Comparison of ENCODE assay signal across 9 mouse cellular contexts in genomic region chr2:166735469-166736001, GRCm38 (mm10). TPM values are rescaled to one million over a fixed set of nuclear protein-coding genes. Genes with fewer than 3 reads are reported as not detected.
DNase-seq lines count a peak whose midpoint lies in the region; ATAC-seq and TF ChIP-seq lines count a peak whose summit lies in the region.
"Had no signal": no experiment of that assay in that cellular context is flagged by ENCODE, and none has a peak within 500 bp of the region (broad histone marks: within the 10 kb centered on the region; RNA-seq: fewer than 3 reads in every experiment).

No protein-coding gene starts in this region.

- peaks cover 3% of the 10 kb centered on the region for H3K4me1 ChIP-seq in hindbrain, embryonic 14.5 days (replicated peaks; ENCODE audit: control insufficient read depth, insufficient read depth, low read length)
- H3K4me1 ChIP-seq in midbrain, embryonic 14.5 days (ENCODE audit: control insufficient read depth, insufficient read depth, low read length): peaks cover 3% of the 10 kb centered on the region
- no peaks in the 10 kb centered on the region for H3K4me1 ChIP-seq in kidney, adult 2 months (ENCODE audit: control insufficient read depth, insufficient read depth, low read length)

- peak overlapping the region; percentile 34; the same call in 1 of the 2 replicates for H3K27ac ChIP-seq in hindbrain, embryonic 14.5 days
- H3K27ac ChIP-seq in midbrain, embryonic 14.5 days (replicated peaks; ENCODE audit: low read depth, low read length): peak overlapping the region; percentile 68
- no peak overlapping the region for H3K27ac ChIP-seq in kidney, adult 2 months (ENCODE audit: insufficient read depth, low read depth, low read length)
- H3K27ac ChIP-seq: liver, embryonic 13.5 days had no signal

- H3K4me2 ChIP-seq in hindbrain, embryonic 14.5 days (replicated peaks): peak overlapping the region; percentile 22
- peak overlapping the region; percentile 38 for H3K4me2 ChIP-seq in midbrain, embryonic 14.5 days (ENCODE audit: low read length)
- H3K4me2 ChIP-seq: liver, embryonic 13.5 days had no signal

- TF ChIP-seq POLR2A in kidney, adult 2 months (IDR thresholded peaks at IDR 0.05; ENCODE audit: low read depth, low read length): no peak

- DNase-seq in NIH3T3 (ENCODE audit: low read depth): peak; percentile 66
- DNase-seq in embryo, embryonic 11 days: peak; percentile 75
- peak; percentile 37 for DNase-seq in hindbrain, embryonic 14.5 days (ENCODE audit: low spot score)
- peak; percentile 70 for DNase-seq in midbrain, embryonic 14.5 days
- DNase-seq in kidney, adult 2 months: no peak
- no peak for DNase-seq in layer of hippocampus, postnatal 25 days (ENCODE audit: extremely low spot score in 1 of 2, low spot score in 1 of 2)
- DNase-seq: cerebellum, adult 11 months; liver, embryonic 13.5 days had no signal

- ATAC-seq in hindbrain, embryonic 14.5 days (ENCODE audit: low FRiP score): no peak
- ATAC-seq in midbrain, embryonic 14.5 days (ENCODE audit: low FRiP score, low TSS enrichment): no peak
- no peak for ATAC-seq in inflammation-experienced regulatory T-cells, adult 6 months

- WGBS in hindbrain, embryonic 14.5 days: 40% methylated on average over 15 of the region's 15 CpGs
- WGBS in midbrain, embryonic 14.5 days: 18% methylated on average over 15 of the region's 15 CpGs
- WGBS in kidney, adult 2 months: 57% methylated on average over 15 of the region's 15 CpGs

- no peaks in the 10 kb centered on the region for H3K9me3 ChIP-seq in hindbrain, embryonic 14.5 days (ENCODE audit: control insufficient read depth, low read length)
- H3K9me3 ChIP-seq in midbrain, embryonic 14.5 days (ENCODE audit: control insufficient read depth, low read length): no peaks in the 10 kb centered on the region
- H3K9me3 ChIP-seq: liver, embryonic 13.5 days had no signal

- H3K4me3 ChIP-seq in hindbrain, embryonic 14.5 days (replicated peaks; ENCODE audit: low read length): no peak overlapping the region
- no peak overlapping the region for H3K4me3 ChIP-seq in midbrain, embryonic 14.5 days (replicated peaks; ENCODE audit: low read depth, low read length)
- H3K4me3 ChIP-seq in kidney, adult 2 months (ENCODE audit: insufficient read depth, low read depth, low read length): no peak overlapping the region
- H3K4me3 ChIP-seq: liver, embryonic 13.5 days had no signal

- no peaks in the 10 kb centered on the region for H3K27me3 ChIP-seq in hindbrain, embryonic 14.5 days (ENCODE audit: control insufficient read depth, insufficient read depth, low read length)
- no peaks in the 10 kb centered on the region for H3K27me3 ChIP-seq in midbrain, embryonic 14.5 days (ENCODE audit: control insufficient read depth, insufficient read depth, low read length)
- no peaks in the 10 kb centered on the region for H3K27me3 ChIP-seq in kidney, adult 2 months (replicated peaks; ENCODE audit: control insufficient read depth, insufficient read depth, low read length)
- H3K27me3 ChIP-seq: liver, embryonic 13.5 days had no signal

- no peaks in the 10 kb centered on the region for H3K36me3 ChIP-seq in hindbrain, embryonic 14.5 days (replicated peaks; ENCODE audit: control insufficient read depth, insufficient read depth)
- H3K36me3 ChIP-seq in midbrain, embryonic 14.5 days (ENCODE audit: control insufficient read depth, insufficient read depth, low read length): no peaks in the 10 kb centered on the region
- no peaks in the 10 kb centered on the region for H3K36me3 ChIP-seq in kidney, adult 2 months (ENCODE audit: control insufficient read depth, insufficient read depth, low read length)
- H3K36me3 ChIP-seq: liver, embryonic 13.5 days had no signal

- no peak for TF ChIP-seq CTCF in kidney, adult 2 months (conservative IDR thresholded peaks at IDR 0.05; ENCODE audit: insufficient read depth, insufficient read length, low read depth, low read length)

- no peak overlapping the region for H3K9ac ChIP-seq in hindbrain, embryonic 14.5 days
- peak overlapping the region; percentile 24 for H3K9ac ChIP-seq in midbrain, embryonic 14.5 days (replicated peaks; ENCODE audit: low read length)
- H3K9ac ChIP-seq: liver, embryonic 13.5 days had no signal

RNA-seq across cellular contexts. Expression of gene Prex1, which starts 21.9 kb away (rescaled TPM):
- polyA plus RNA-seq in hindbrain, embryonic 14.5 days (2014; fragmentation: Nextera tagmentation; extraction: Ambion mirVana): 27.3 and 28.8 TPM in 2 replicates
- polyA plus RNA-seq in midbrain, embryonic 14.5 days (2014; fragmentation: Nextera tagmentation; extraction: Ambion mirVana): 20.3 and 24.2 TPM in 2 replicates
- 12.2 and 14.5 TPM in 2 replicates for polyA plus RNA-seq in kidney, adult 2 months (2012; rRNA removed)
- 10 to 100 TPM; 31.3 to 54.8 (median 31.8) TPM for polyA plus RNA-seq in inflammation-experienced regulatory T-cells, adult 6 months (2017; shearing (Covaris generic))
- 10 to 100 TPM; 75.4 to 85.2 TPM for total RNA-seq in layer of hippocampus, postnatal 25 days (2021)

RNA-seq across cellular contexts. Expression of gene Trp53rkb, which starts 56.8 kb away (rescaled TPM):
- 9.2 and 9.7 TPM in 2 replicates for polyA plus RNA-seq in hindbrain, embryonic 14.5 days (2014; fragmentation: Nextera tagmentation; extraction: Ambion mirVana)
- 9.4 and 11.4 TPM in 2 replicates for polyA plus RNA-seq in midbrain, embryonic 14.5 days (2014; fragmentation: Nextera tagmentation; extraction: Ambion mirVana)
- 3.7 and 4.0 TPM in 2 replicates for polyA plus RNA-seq in kidney, adult 2 months (2012; rRNA removed)
- under 1 TPM; 0.11 to 0.83 (median 0.44) TPM for polyA plus RNA-seq in inflammation-experienced regulatory T-cells, adult 6 months (2017; shearing (Covaris generic))
- total RNA-seq in layer of hippocampus, postnatal 25 days (2021): 1 to 10 TPM; 4.4 to 7.3 TPM

Comparison
In these comparisons a context has a peak if more than half of its experiments do, and no peak if none do; other contexts are left out.
1. DNase-seq: peak in NIH3T3 (single experiment), embryo, embryonic 11 days (single experiment), hindbrain, embryonic 14.5 days (single experiment) and midbrain, embryonic 14.5 days (single experiment); none in kidney, adult 2 months (single experiment) and layer of hippocampus, postnatal 25 days (0 of 2).